Mouse (Mus musculus) kidney, postnatal 0 days (tissue): ENCODE results near the gene Ercc6l2. TPM values are rescaled to one million over a fixed set of nuclear protein-coding genes. Genes with fewer than 3 reads are reported as not detected.

Experiments used
- ATAC-seq: fragments of 200-750 bp; cut with Nextera tagmentation; replicated peaks from 2 replicates; pipeline ENCODE4 v1.8.0; 2017; ENCODE audit warnings: low read depth, moderate number of reproducible peaks, moderate TSS enrichment, moderate library complexity; ENCODE audit not compliant: low FRiP score
- DNase-seq: peaks from one replicate; pipeline ENCODE4 v3.0.0-alpha.2; 2016; ENCODE audit warnings: low spot score
- H3K27ac ChIP-seq: fragments of 300-500 bp; sonication (generic); 2 replicates; pipeline ENCODE4 v1.5.1; 2014; ENCODE audit warnings: mild to moderate bottlenecking
- H3K27me3 ChIP-seq: fragments of 300-500 bp; sonication (generic); 2 replicates; pipeline ENCODE4 v1.6.1; 2014; ENCODE audit warnings: low read length, mixed read lengths; ENCODE audit not compliant: insufficient read depth
- H3K36me3 ChIP-seq: fragments of 300-500 bp; sonication (generic); 2 replicates; pipeline ENCODE4 v1.6.1; 2014; ENCODE audit warnings: low read length, mixed read lengths; ENCODE audit not compliant: insufficient read depth
- H3K4me1 ChIP-seq: fragments of 300-500 bp; sonication (generic); replicated peaks from 2 replicates; pipeline ENCODE4 v1.6.1; 2014; ENCODE audit warnings: antibody characterized with exemption, low read length, mixed read lengths; ENCODE audit not compliant: insufficient read depth
- H3K4me2 ChIP-seq: fragments of 300-500 bp; sonication (generic); 2 replicates; pipeline ENCODE4 v1.6.1; 2014; ENCODE audit warnings: mild to moderate bottlenecking, low read length, moderate library complexity, mixed read lengths
- H3K4me3 ChIP-seq: fragments of 300-500 bp; sonication (generic); replicated peaks from 2 replicates; pipeline ENCODE4 v1.5.1; 2014; ENCODE audit warnings: low read depth, low read length
- H3K9ac ChIP-seq: fragments of 300-500 bp; sonication (generic); 2 replicates; pipeline ENCODE4 v1.6.1; 2014; ENCODE audit warnings: low read depth, low read length
- H3K9me3 ChIP-seq: fragments of 300-500 bp; sonication (generic); replicated peaks from 2 replicates; pipeline ENCODE4 v1.6.1; 2016; ENCODE audit warnings: low read length, inconsistent platforms, mixed read lengths
- CTCF ChIP-seq: IDR thresholded peaks from 2 replicates; pipeline ENCODE4 v1.5.1; 2016; ENCODE audit warnings: antibody characterized with exemption, low read depth, mild to moderate bottlenecking, moderate library complexity
- WGBS: fragments of 180-500 bp; shearing (Covaris S2); extraction: QIAGEN DNeasy Blood & Tissue Kit; methylation state at CpG from one replicate; pipeline ENCODE4 v1.1.7; 2014; 5-methylcytosine and 5-hydroxymethylcytosine counted together
- polyA plus RNA-seq: library from polyadenylated mRNA; unstranded; fragments of >200 nt; fragmentation: Nextera tagmentation; extraction: Ambion mirVana; gene quantifications from 2 replicates; pipeline ENCODE4 v1.2.1, GENCODE M21; 2015

Ercc6l2 gene
- polyA plus RNA-seq, 1 experiment from 2014 or later, result 19.9 TPM

GRCm38 (mm10) chr13:63793345-63794308 lies 21.4 kb upstream of the Ercc6l2 start:
- Histone ChIP-seq H3K9ac (no peak overlapping the region), H3K4me2 (no peak overlapping the region), H3K27ac (no peak overlapping the region), H3K36me3 (no peaks in the 10 kb centered on the region), H3K9me3 (no peaks in the 10 kb centered on the region), H3K27me3 (no peaks in the 10 kb centered on the region), H3K4me3 (no peak overlapping the region), H3K4me1 (no peaks in the 10 kb centered on the region)
- DNase-seq (no peak), ATAC-seq (no peak)
- no peak for TF ChIP-seq CTCF
- 71% methylated on average over 7 of the region's 7 CpGs for WGBS

GRCm38 (mm10) chr13:63798677-63799076 lies 16.4 kb upstream of the Ercc6l2 start:
- Histone ChIP-seq H3K9ac (no peak overlapping the region), H3K4me1 (no peaks in the 10 kb centered on the region), H3K4me2 (no peak overlapping the region), H3K9me3 (no peaks in the 10 kb centered on the region), H3K36me3 (no peaks in the 10 kb centered on the region), H3K4me3 (no peak overlapping the region), H3K27me3 (no peaks in the 10 kb centered on the region), H3K27ac (no peak overlapping the region)
- no peak for DNase-seq
- 96% methylated on average over 3 of the region's 3 CpGs for WGBS
- TF ChIP-seq CTCF, result no peak
- ATAC-seq, result no peak

GRCm38 (mm10) chr13:63799940-63800339 lies 15.1 kb upstream of the Ercc6l2 start:
- no peak overlapping the region for H3K9ac ChIP-seq
- 73% methylated on average over 1 of the region's 1 CpGs for WGBS
- ATAC-seq (no peak), DNase-seq (no peak)
- H3K27ac ChIP-seq, result no peak overlapping the region
- H3K36me3 ChIP-seq, result no peaks in the 10 kb centered on the region
- no peaks in the 10 kb centered on the region for H3K9me3 ChIP-seq
- TF ChIP-seq CTCF, result no peak
- no peaks in the 10 kb centered on the region for H3K4me1 ChIP-seq
- H3K4me3 ChIP-seq, result no peak overlapping the region
- H3K27me3 ChIP-seq, result no peaks in the 10 kb centered on the region
- no peak overlapping the region for H3K4me2 ChIP-seq

GRCm38 (mm10) chr13:63801289-63801688 lies 13.8 kb upstream of the Ercc6l2 start:
- no peak for TF ChIP-seq CTCF
- no peak overlapping the region for H3K27ac ChIP-seq
- no peaks in the 10 kb centered on the region for H3K9me3 ChIP-seq
- H3K9ac ChIP-seq, result no peak overlapping the region
- H3K4me3 ChIP-seq, result no peak overlapping the region
- no peaks in the 10 kb centered on the region for H3K27me3 ChIP-seq
- WGBS, result 90% methylated on average over 1 of the region's 1 CpGs
- no peak for DNase-seq
- H3K36me3 ChIP-seq, result no peaks in the 10 kb centered on the region
- H3K4me2 ChIP-seq, result no peak overlapping the region
- no peak for ATAC-seq
- H3K4me1 ChIP-seq, result no peaks in the 10 kb centered on the region

- no peak overlapping the region for H3K4me2 ChIP-seq
- no peaks in the 10 kb centered on the region for H3K4me1 ChIP-seq
- H3K27ac ChIP-seq, result no peak overlapping the region
- WGBS, result 81% methylated on average over 1 of the region's 1 CpGs
- H3K36me3 ChIP-seq, result no peaks in the 10 kb centered on the region
- no peaks in the 10 kb centered on the region for H3K27me3 ChIP-seq
- no peaks in the 10 kb centered on the region for H3K9me3 ChIP-seq
- DNase-seq (no peak), ATAC-seq (no peak)
- no peak overlapping the region for H3K9ac ChIP-seq
- H3K4me3 ChIP-seq, result no peak overlapping the region
- no peak for TF ChIP-seq CTCF
Observed at GRCm38 (mm10) chr13:63807233-63807632, 7.8 kb upstream of the Ercc6l2 start.

GRCm38 (mm10) chr13:63807979-63808378 lies 7.1 kb upstream of the Ercc6l2 start:
- TF ChIP-seq CTCF, result no peak
- no peaks in the 10 kb centered on the region for H3K36me3 ChIP-seq
- WGBS, result 88% methylated on average over 3 of the region's 3 CpGs

GRCm38 (mm10) chr13:63811477-63811876 lies 3.6 kb upstream of the Ercc6l2 start:
- no peak for TF ChIP-seq CTCF
- Histone ChIP-seq H3K36me3 (no peaks in the 10 kb centered on the region), H3K9me3 (no peaks in the 10 kb centered on the region), H3K9ac (no peak overlapping the region), H3K27me3 (no peaks in the 10 kb centered on the region), H3K4me2 (no peak overlapping the region), H3K27ac (no peak overlapping the region), H3K4me1 (0 out of 2 replicates have a peak, but pooled peaks cover 5% of the 10 kb centered on the region), H3K4me3 (no peak overlapping the region)
- no peak for ATAC-seq
- no peak for DNase-seq

More at GRCm38 (mm10) chr13:63807979-63808378, 7.1 kb upstream of the Ercc6l2 start:
- Histone ChIP-seq H3K27me3 (no peaks in the 10 kb centered on the region), H3K9me3 (no peaks in the 10 kb centered on the region), H3K9ac (no peak overlapping the region), H3K4me3 (no peak overlapping the region), H3K27ac (no peak overlapping the region), H3K4me2 (no peak overlapping the region), H3K4me1 (no peaks in the 10 kb centered on the region)
- DNase-seq, result no peak
- no peak for ATAC-seq
